21 mouse cellular contexts compared by ENCODE assay signal in genomic region chr10:37322809-37323208, GRCm38 (mm10).
DNase-seq lines count a peak whose midpoint lies in the region; ATAC-seq and TF ChIP-seq lines count a peak whose summit lies in the region.
"Had no signal": no experiment of that assay in that cellular context is flagged by ENCODE, and none has a peak within 500 bp of the region (broad histone marks: within the 10 kb centered on the region; RNA-seq: fewer than 3 reads in every experiment).

No protein-coding gene starts in this region.

- no peaks in the 10 kb centered on the region for H3K36me3 ChIP-seq in intestine, embryonic 14.5 days (ENCODE audit: control insufficient read depth, insufficient read depth, low read length)
- no peaks in the 10 kb centered on the region for H3K36me3 ChIP-seq in intestine, embryonic 15.5 days
- no peaks in the 10 kb centered on the region for H3K36me3 ChIP-seq in spleen, adult 2 months (ENCODE audit: control insufficient read depth, insufficient read depth, low read length)
- H3K36me3 ChIP-seq: embryonic facial prominence, embryonic 10.5 days; G1E; heart, embryonic 10.5 days; heart, embryonic 15.5 days; hindbrain, embryonic 13.5 days had no signal

- no peaks in the 10 kb centered on the region for H3K4me1 ChIP-seq in intestine, embryonic 14.5 days (replicated peaks; ENCODE audit: control insufficient read depth, insufficient read depth, low read length)
- H3K4me1 ChIP-seq in intestine, embryonic 15.5 days (replicated peaks) = peaks cover 3% of the 10 kb centered on the region; the same call in 1 of the 2 replicates
- H3K4me1 ChIP-seq in spleen, adult 2 months (ENCODE audit: control insufficient read depth, insufficient read depth, insufficient read length) = peaks cover 17% of the 10 kb centered on the region
- H3K4me1 ChIP-seq: heart, embryonic 10.5 days; heart, embryonic 15.5 days; hindbrain, embryonic 13.5 days had no signal

- DNase-seq in intestine, embryonic 14.5 days (ENCODE audit: low spot score) = peak; percentile 45
- no peak for DNase-seq in spleen, adult 2 months (ENCODE audit: low read depth in 1 of 2, low spot score in 2 of 2)
- DNase-seq in spleen, adult 18-20 months = no peak
- peak; percentile 12 for DNase-seq in induced T-regulatory cell, adult 2 months (ENCODE audit: low read depth)
- no peak for DNase-seq in layer of hippocampus, postnatal 10 days (ENCODE audit: low spot score in 2 of 2)
- no peak for DNase-seq in heart, adult 18-20 months
- DNase-seq: adrenal gland, postnatal 25 days; cerebellum, adult 18-20 months; cerebellum, adult 9-11 months; forebrain, postnatal 0 days; gastrocnemius, postnatal 14 days; heart, postnatal 14 days had no signal

- no peak overlapping the region for H3K4me3 ChIP-seq in intestine, embryonic 14.5 days (ENCODE audit: low read depth, low read length)
- no peak overlapping the region for H3K4me3 ChIP-seq in intestine, embryonic 15.5 days (replicated peaks)
- H3K4me3 ChIP-seq in spleen, adult 2 months (ENCODE audit: extremely low read depth, insufficient read depth, insufficient read length) = no peak overlapping the region
- H3K4me3 ChIP-seq: embryonic facial prominence, embryonic 10.5 days; forebrain, embryonic 13.5 days; heart, embryonic 10.5 days; heart, embryonic 15.5 days; hindbrain, embryonic 13.5 days had no signal

- no peak for ATAC-seq in intestine, embryonic 14.5 days (replicated peaks; ENCODE audit: low FRiP score, low TSS enrichment, low read depth)
- no peak for ATAC-seq in intestine, embryonic 15.5 days
- ATAC-seq: activated CD4-positive, CD25-positive, alpha-beta regulatory T cell, adult 4 months; forebrain, embryonic 13.5 days; forebrain, postnatal 0 days; hindbrain, postnatal 0 days had no signal

- 86% methylated on average over 1 of the region's 1 CpGs for WGBS in intestine, embryonic 14.5 days
- WGBS in intestine, embryonic 15.5 days = 88% methylated on average over 1 of the region's 1 CpGs
- WGBS in spleen, adult 2 months = 83% methylated on average over 1 of the region's 1 CpGs

- TF ChIP-seq POLR2A in spleen, adult 2 months (IDR thresholded peaks at IDR 0.05; ENCODE audit: low read depth, low read length) = no peak

- H3K4me2 ChIP-seq in intestine, embryonic 14.5 days (ENCODE audit: low read length) = no peak overlapping the region
- H3K4me2 ChIP-seq in intestine, embryonic 15.5 days (replicated peaks) = no peak overlapping the region
- H3K4me2 ChIP-seq: forebrain, embryonic 13.5 days; heart, embryonic 15.5 days; hindbrain, embryonic 13.5 days had no signal

- no peaks in the 10 kb centered on the region for H3K9me3 ChIP-seq in intestine, embryonic 14.5 days (ENCODE audit: control insufficient read depth, low read length)
- H3K9me3 ChIP-seq in intestine, embryonic 15.5 days = no peaks in the 10 kb centered on the region
- H3K9me3 ChIP-seq: embryonic facial prominence, embryonic 10.5 days; forebrain, embryonic 13.5 days; G1E; heart, embryonic 10.5 days; heart, embryonic 15.5 days; hindbrain, embryonic 13.5 days had no signal

- no peak overlapping the region for H3K27ac ChIP-seq in intestine, embryonic 14.5 days (ENCODE audit: low read depth)
- no peak overlapping the region for H3K27ac ChIP-seq in intestine, embryonic 15.5 days
- peak overlapping the region; percentile 29; the same call in 1 of the 2 replicates for H3K27ac ChIP-seq in spleen, adult 2 months (ENCODE audit: insufficient read depth, low read length)
- H3K27ac ChIP-seq: embryonic facial prominence, embryonic 10.5 days; forebrain, embryonic 13.5 days; heart, embryonic 10.5 days; heart, embryonic 15.5 days; hindbrain, embryonic 13.5 days; hindbrain, postnatal 0 days had no signal

- no peak for TF ChIP-seq CTCF in spleen, adult 2 months (IDR thresholded peaks at IDR 0.05; ENCODE audit: extremely low read depth, insufficient read depth, insufficient read length, insufficient replicate concordance)

- no peak overlapping the region for H3K9ac ChIP-seq in intestine, embryonic 14.5 days (ENCODE audit: low read length)
- H3K9ac ChIP-seq in intestine, embryonic 15.5 days = no peak overlapping the region
- H3K9ac ChIP-seq: forebrain, embryonic 13.5 days; forebrain, postnatal 0 days; heart, embryonic 15.5 days; hindbrain, embryonic 13.5 days had no signal

- H3K27me3 ChIP-seq in intestine, embryonic 14.5 days (replicated peaks; ENCODE audit: control insufficient read depth, insufficient read depth, low read length) = no peaks in the 10 kb centered on the region
- H3K27me3 ChIP-seq in intestine, embryonic 15.5 days (replicated peaks) = no peaks in the 10 kb centered on the region
- H3K27me3 ChIP-seq in spleen, adult 2 months (ENCODE audit: control insufficient read depth, insufficient read depth, low read length) = no peaks in the 10 kb centered on the region
- H3K27me3 ChIP-seq: forebrain, embryonic 13.5 days; heart, embryonic 15.5 days; hindbrain, embryonic 13.5 days had no signal

Comparison
In these comparisons a context has a peak if more than half of its experiments do, and no peak if none do; other contexts are left out.
1. DNase-seq: peak in intestine, embryonic 14.5 days (single experiment) and induced T-regulatory cell, adult 2 months (single experiment); none in spleen, adult 2 months (0 of 2), spleen, adult 18-20 months (0 of 2), layer of hippocampus, postnatal 10 days (0 of 2) and heart, adult 18-20 months (0 of 2).